Mouse (Mus musculus): ENCODE results near the gene Trnp1. TPM values are rescaled to one million over a fixed set of nuclear protein-coding genes. Genes with fewer than 3 reads are reported as not detected.
A peak's percentile ranks its signal among the peaks of the same experiment; 100 is the strongest.

Trnp1 gene
- total RNA-seq, 1 experiment = 0.94 TPM

DNA sequence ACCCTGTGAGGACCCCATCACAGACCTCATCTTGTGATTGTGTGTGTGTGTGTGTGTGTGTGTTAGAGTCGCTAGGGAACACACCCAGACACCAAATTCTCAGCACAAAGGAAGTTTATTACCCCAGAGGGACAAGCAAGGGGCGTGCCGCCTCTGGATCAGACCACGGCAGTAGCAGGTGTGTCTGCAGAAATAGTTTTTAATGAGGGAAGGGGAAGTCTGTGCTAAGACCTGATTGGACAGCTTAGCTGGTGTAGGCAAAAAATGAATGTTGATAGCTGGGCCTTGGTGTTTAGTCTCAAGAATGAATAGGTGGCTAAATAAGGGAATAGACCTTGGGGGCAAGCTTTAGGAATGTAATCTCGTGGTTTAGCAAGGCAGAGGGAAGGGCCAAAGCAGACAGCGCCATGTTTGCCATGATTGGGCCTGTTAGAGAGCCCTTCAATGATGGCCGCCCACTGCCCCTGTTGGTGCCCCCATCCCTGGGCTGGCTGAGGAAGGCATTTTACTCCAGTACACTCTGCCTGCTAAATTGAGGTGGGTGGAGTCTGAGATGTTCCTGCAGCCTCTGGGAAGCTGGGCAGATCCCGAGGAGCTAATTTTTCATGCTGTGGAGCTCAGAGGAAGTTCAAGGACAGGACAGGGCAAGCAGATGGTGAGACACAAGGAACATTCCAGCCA is 49.5 kb downstream of the Trnp1 start:
- no peak overlapping the region for H3K27ac ChIP-seq (ENCODE audit: insufficient read depth, low read depth, low read length, poor library complexity, severe bottlenecking)
- H3K9ac ChIP-seq (ENCODE audit: insufficient read depth, low read depth, low read length, poor library complexity, severe bottlenecking) = no peak overlapping the region
- H3K9me3 ChIP-seq (ENCODE audit: control insufficient read depth, insufficient read depth, low read depth, low read length) = no peaks in the 10 kb centered on the region
- no peaks in the 10 kb centered on the region for H3K36me3 ChIP-seq (ENCODE audit: control insufficient read depth, insufficient read depth, low read length, poor library complexity, severe bottlenecking)
- no peak for DNase-seq (ENCODE audit: low read depth, low spot score)
- H3K4me1 ChIP-seq (ENCODE audit: control insufficient read depth in 2 of 2, insufficient read depth in 2 of 2, low read length in 2 of 2, poor library complexity in 1 of 2) = peaks cover 5 to 20% of the 10 kb centered on the region in 2 experiments
- no peak for TF ChIP-seq HCFC1 (IDR thresholded peaks at IDR 0.05; ENCODE audit: borderline replicate concordance, insufficient read depth, low read length)
- no peak for TF ChIP-seq MAFK (IDR thresholded peaks at IDR 0.05; ENCODE audit: insufficient read depth, low read depth, low read length)
- no peak for TF ChIP-seq CHD2 (IDR thresholded peaks at IDR 0.05; ENCODE audit: low read depth, low read length)
- TF ChIP-seq ZC3H11A (IDR thresholded peaks at IDR 0.05; ENCODE audit: borderline replicate concordance, low read depth, low read length) = no peak
- no peak for TF ChIP-seq ZNF384 (IDR thresholded peaks at IDR 0.05; ENCODE audit: low read depth, low read length)
- in situ Hi-C loops (cut with MboI; ENCODE audit: low sequenced_read_pairs in 2 of 2, unreplicated experiment in 2 of 2) = no loop called here
- no peak overlapping the region for H3K4me3 ChIP-seq (ENCODE audit: insufficient read depth in 1 of 2, low read depth in 1 of 2, low read length in 2 of 2, poor library complexity in 1 of 2, severe bottlenecking in 1 of 2)

DNA sequence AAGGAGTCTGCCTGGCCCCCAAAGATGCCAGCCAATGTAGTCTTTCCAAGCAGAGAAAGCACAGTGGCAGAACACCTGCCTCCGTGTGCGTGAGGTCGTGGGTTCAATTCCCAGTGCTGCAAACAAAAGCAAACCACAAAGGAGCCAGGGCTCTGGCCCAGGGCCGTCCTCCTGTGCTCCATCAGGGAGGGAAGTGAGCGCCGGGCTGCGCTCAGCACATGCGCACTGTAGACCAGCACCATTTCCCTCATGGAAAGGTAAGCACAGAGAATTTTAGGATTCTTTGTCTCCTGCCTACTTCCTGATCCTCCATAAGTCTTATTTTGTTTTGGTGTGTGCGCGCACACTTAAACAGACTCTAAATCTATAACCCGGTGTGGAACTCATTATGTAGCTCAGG is 50.4 kb downstream of the Trnp1 start:
- no peak for TF ChIP-seq MAFK (IDR thresholded peaks at IDR 0.05; ENCODE audit: insufficient read depth, low read depth, low read length)
- no peak for TF ChIP-seq ZNF384 (IDR thresholded peaks at IDR 0.05; ENCODE audit: low read depth, low read length)
- no peak for TF ChIP-seq ZC3H11A (IDR thresholded peaks at IDR 0.05; ENCODE audit: borderline replicate concordance, low read depth, low read length)
- TF ChIP-seq CHD2 (IDR thresholded peaks at IDR 0.05; ENCODE audit: low read depth, low read length) = no peak
- TF ChIP-seq HCFC1 (IDR thresholded peaks at IDR 0.05; ENCODE audit: borderline replicate concordance, insufficient read depth, low read length) = no peak
- no peak overlapping the region for H3K4me3 ChIP-seq (ENCODE audit: insufficient read depth in 1 of 2, low read depth in 1 of 2, low read length in 2 of 2, poor library complexity in 1 of 2, severe bottlenecking in 1 of 2)
- peaks cover 5 to 25% of the 10 kb centered on the region in 2 experiments for H3K4me1 ChIP-seq (ENCODE audit: control insufficient read depth in 2 of 2, insufficient read depth in 2 of 2, low read length in 2 of 2, poor library complexity in 1 of 2)
- no peak for DNase-seq (ENCODE audit: low read depth, low spot score)
- H3K9ac ChIP-seq (ENCODE audit: insufficient read depth, low read depth, low read length, poor library complexity, severe bottlenecking) = peak overlapping the region; percentile 21; the same call in 1 of the 2 replicates
- no peaks in the 10 kb centered on the region for H3K9me3 ChIP-seq (ENCODE audit: control insufficient read depth, insufficient read depth, low read depth, low read length)
- no peak overlapping the region for H3K27ac ChIP-seq (ENCODE audit: insufficient read depth, low read depth, low read length, poor library complexity, severe bottlenecking)
- in situ Hi-C loops (cut with MboI; ENCODE audit: low sequenced_read_pairs in 2 of 2, unreplicated experiment in 2 of 2) = no loop called here
- no peaks in the 10 kb centered on the region for H3K36me3 ChIP-seq (ENCODE audit: control insufficient read depth, insufficient read depth, low read length, poor library complexity, severe bottlenecking)

DNA sequence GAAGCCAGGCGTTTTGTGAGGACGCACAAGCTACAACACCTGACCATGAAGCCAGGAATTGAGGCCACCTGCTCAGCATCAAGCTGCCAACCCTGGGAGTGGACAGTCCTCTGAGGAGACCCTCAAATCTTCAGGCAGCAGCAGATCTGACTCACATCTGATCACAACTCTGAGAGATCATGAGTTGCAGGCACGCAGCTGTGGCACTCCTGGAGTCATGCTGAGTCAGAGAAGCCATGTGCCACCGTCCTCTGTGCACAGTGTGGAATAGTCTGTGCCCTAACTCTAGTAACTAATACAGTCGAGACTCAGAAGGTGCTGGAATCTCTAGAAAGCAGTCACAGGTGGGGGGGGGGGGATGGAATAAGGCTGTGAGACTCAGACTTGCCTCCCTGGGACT is 51.0 kb downstream of the Trnp1 start:
- Histone ChIP-seq H3K4me1 (ENCODE audit: control insufficient read depth in 2 of 2, insufficient read depth in 2 of 2, low read length in 2 of 2, poor library complexity in 1 of 2) (peaks cover 7 to 27% of the 10 kb centered on the region in 2 experiments), H3K27ac (ENCODE audit: insufficient read depth, low read depth, low read length, poor library complexity, severe bottlenecking) (no peak overlapping the region), H3K36me3 (ENCODE audit: control insufficient read depth, insufficient read depth, low read length, poor library complexity, severe bottlenecking) (no peaks in the 10 kb centered on the region), H3K9ac (ENCODE audit: insufficient read depth, low read depth, low read length, poor library complexity, severe bottlenecking) (no peak overlapping the region), H3K9me3 (ENCODE audit: control insufficient read depth, insufficient read depth, low read depth, low read length) (no peaks in the 10 kb centered on the region), H3K4me3 (ENCODE audit: insufficient read depth in 1 of 2, low read depth in 1 of 2, low read length in 2 of 2, poor library complexity in 1 of 2, severe bottlenecking in 1 of 2) (no peak overlapping the region)
- DNase-seq (ENCODE audit: low read depth, low spot score) = no peak
- in situ Hi-C loops (cut with MboI; ENCODE audit: low sequenced_read_pairs in 2 of 2, unreplicated experiment in 2 of 2) = no loop called here
- no peak for TF ChIP-seq ZC3H11A (IDR thresholded peaks at IDR 0.05; ENCODE audit: borderline replicate concordance, low read depth, low read length)
- TF ChIP-seq HCFC1 (IDR thresholded peaks at IDR 0.05; ENCODE audit: borderline replicate concordance, insufficient read depth, low read length) = no peak
- TF ChIP-seq CHD2 (IDR thresholded peaks at IDR 0.05; ENCODE audit: low read depth, low read length) = no peak
- TF ChIP-seq MAFK (IDR thresholded peaks at IDR 0.05; ENCODE audit: insufficient read depth, low read depth, low read length) = no peak
- no peak for TF ChIP-seq ZNF384 (IDR thresholded peaks at IDR 0.05; ENCODE audit: low read depth, low read length)

DNA sequence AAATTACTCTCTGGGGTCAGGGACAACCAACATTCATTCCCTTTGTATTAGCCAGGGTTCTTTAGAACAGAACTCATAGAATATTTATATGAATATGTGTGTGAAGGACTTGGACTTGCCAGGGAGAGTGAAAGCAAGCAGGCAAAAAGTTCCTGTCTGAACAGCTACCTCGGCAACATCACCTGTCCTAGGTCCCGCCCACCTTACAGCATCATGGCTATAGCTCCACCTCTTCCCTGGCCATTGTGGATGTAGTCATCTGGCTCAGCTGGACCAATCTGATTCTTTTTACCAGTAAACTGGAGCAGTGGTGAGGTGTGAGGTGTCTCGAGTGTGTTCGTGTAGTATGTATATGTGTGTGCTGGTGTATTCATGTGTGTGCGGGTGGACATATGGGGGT is 52.6 kb downstream of the Trnp1 start:
- Histone ChIP-seq H3K9ac (ENCODE audit: insufficient read depth, low read depth, low read length, poor library complexity, severe bottlenecking) (no peak overlapping the region), H3K36me3 (ENCODE audit: control insufficient read depth, insufficient read depth, low read length, poor library complexity, severe bottlenecking) (no peaks in the 10 kb centered on the region), H3K9me3 (ENCODE audit: control insufficient read depth, insufficient read depth, low read depth, low read length) (no peaks in the 10 kb centered on the region), H3K4me3 (ENCODE audit: insufficient read depth in 1 of 2, low read depth in 1 of 2, low read length in 2 of 2, poor library complexity in 1 of 2, severe bottlenecking in 1 of 2) (no peak overlapping the region), H3K27ac (ENCODE audit: insufficient read depth, low read depth, low read length, poor library complexity, severe bottlenecking) (no peak overlapping the region), H3K4me1 (ENCODE audit: control insufficient read depth in 2 of 2, insufficient read depth in 2 of 2, low read length in 2 of 2, poor library complexity in 1 of 2) (peaks cover 9 to 32% of the 10 kb centered on the region in 2 experiments)
- in situ Hi-C loops (cut with MboI; ENCODE audit: low sequenced_read_pairs in 2 of 2, unreplicated experiment in 2 of 2) = no loop called here
- no peak for TF ChIP-seq CHD2 (IDR thresholded peaks at IDR 0.05; ENCODE audit: low read depth, low read length)
- DNase-seq (ENCODE audit: low read depth, low spot score) = no peak

DNA sequence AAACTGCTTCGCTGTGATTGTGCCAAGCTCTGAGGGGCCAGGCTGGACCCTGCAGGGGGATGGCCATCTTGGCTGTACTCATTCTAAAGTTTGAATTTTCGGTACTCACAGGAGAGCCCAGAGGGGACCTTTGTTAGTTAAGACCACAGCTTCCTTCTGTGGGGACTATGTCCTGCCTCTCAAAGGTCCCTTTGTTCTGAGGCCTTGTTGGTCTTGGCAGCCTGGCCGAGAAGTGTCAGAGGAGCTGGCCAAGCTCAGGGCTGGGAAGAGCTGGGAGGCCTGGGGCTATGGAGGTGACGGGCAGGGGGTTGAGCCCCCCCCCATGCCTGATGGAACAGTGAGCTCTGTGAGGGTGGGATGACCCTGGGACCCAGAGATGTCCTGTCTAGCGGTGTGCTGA is 55.3 kb downstream of the Trnp1 start:
- Histone ChIP-seq H3K36me3 (ENCODE audit: control insufficient read depth, insufficient read depth, low read length, poor library complexity, severe bottlenecking) (no peaks in the 10 kb centered on the region), H3K4me3 (ENCODE audit: insufficient read depth in 1 of 2, low read depth in 1 of 2, low read length in 2 of 2, poor library complexity in 1 of 2, severe bottlenecking in 1 of 2) (no peak overlapping the region), H3K9me3 (ENCODE audit: control insufficient read depth, insufficient read depth, low read depth, low read length) (no peaks in the 10 kb centered on the region), H3K4me1 (ENCODE audit: control insufficient read depth in 2 of 2, insufficient read depth in 2 of 2, low read length in 2 of 2, poor library complexity in 1 of 2) (peaks cover 11 to 26% of the 10 kb centered on the region in 2 experiments), H3K9ac (ENCODE audit: insufficient read depth, low read depth, low read length, poor library complexity, severe bottlenecking) (no peak overlapping the region; the same call in 1 of the 2 replicates), H3K27ac (ENCODE audit: insufficient read depth, low read depth, low read length, poor library complexity, severe bottlenecking) (no peak overlapping the region)
- DNase-seq (ENCODE audit: low read depth, low spot score) = no peak
- in situ Hi-C loops (cut with MboI; ENCODE audit: low sequenced_read_pairs in 2 of 2, unreplicated experiment in 2 of 2) = no loop called here
- no peak for TF ChIP-seq MAFK (IDR thresholded peaks at IDR 0.05; ENCODE audit: insufficient read depth, low read depth, low read length)
